Mouse (Mus musculus) liver, embryonic 16.5 days (tissue): ENCODE measurements around the gene Atxn1l. TPM values are rescaled to one million over a fixed set of nuclear protein-coding genes. Genes with fewer than 3 reads are reported as not detected.

ENCODE experiments used
- ATAC-seq: fragments of 200-750 bp; cut with Nextera tagmentation; 2 replicates; pipeline ENCODE4 v1.8.0; 2017; ENCODE audit warnings: low read depth, mild to moderate bottlenecking, moderate number of reproducible peaks, moderate library complexity
- H3K27ac ChIP-seq: fragments of 300-500 bp; sonication (generic); 2 replicates; pipeline ENCODE4 v1.5.1; 2014; ENCODE audit warnings: mild to moderate bottlenecking, low read length
- H3K27me3 ChIP-seq: fragments of 300-500 bp; sonication (generic); 2 replicates; pipeline ENCODE4 v1.6.1; 2014; ENCODE audit warnings: low read depth, low read length, mixed read lengths; ENCODE audit not compliant: control insufficient read depth, insufficient read depth
- H3K36me3 ChIP-seq: fragments of 300-500 bp; sonication (generic); 2 replicates; pipeline ENCODE4 v1.6.1; 2014; ENCODE audit warnings: mild to moderate bottlenecking; ENCODE audit not compliant: control insufficient read depth, insufficient read depth
- H3K4me1 ChIP-seq: fragments of 300-500 bp; sonication (generic); 2 replicates; pipeline ENCODE4 v1.6.1; 2014; ENCODE audit warnings: low read depth, low read length, mixed read lengths; ENCODE audit not compliant: control insufficient read depth
- H3K4me2 ChIP-seq: fragments of 300-500 bp; sonication (generic); 2 replicates; pipeline ENCODE4 v1.6.1; 2014; ENCODE audit warnings: low read depth, low read length, mixed read lengths
- H3K4me3 ChIP-seq: fragments of 300-500 bp; sonication (generic); 2 replicates; pipeline ENCODE4 v1.5.1; 2014; ENCODE audit warnings: low read depth, mild to moderate bottlenecking, low read length
- H3K9ac ChIP-seq: fragments of 300-500 bp; sonication (generic); 2 replicates; pipeline ENCODE4 v1.6.1; 2014; ENCODE audit warnings: low read depth, low read length
- H3K9me3 ChIP-seq: fragments of 300-500 bp; sonication (generic); replicated peaks from 2 replicates; pipeline ENCODE4 v1.6.1; 2016; ENCODE audit warnings: low read length; ENCODE audit not compliant: control insufficient read depth
- WGBS: fragments of 180-500 bp; shearing (Covaris S2); extraction: QIAGEN DNeasy Blood & Tissue Kit; methylation state at CpG from one replicate; pipeline ENCODE4 v1.1.7; 2014; ENCODE audit not compliant: insufficient replicate concordance; 5-methylcytosine and 5-hydroxymethylcytosine counted together
- polyA plus RNA-seq: library from polyadenylated mRNA; unstranded; fragments of >200 nt; fragmentation: Nextera tagmentation; extraction: Ambion mirVana; gene quantifications from 2 replicates; pipeline ENCODE4 v1.2.1, GENCODE M21; 2015

The Atxn1l gene
- polyA plus RNA-seq, 1 experiment from 2014 or later, result 2.8 TPM

- peaks cover 21% of the 10 kb centered on the region for H3K4me1 ChIP-seq
- H3K36me3 ChIP-seq, result peaks cover 6% of the 10 kb centered on the region
- peak; percentile 17; the same call in 1 of the 2 replicates for ATAC-seq
- H3K27ac ChIP-seq, result no peak overlapping the region
- peak overlapping the region; percentile 94 for H3K4me3 ChIP-seq
- no peaks in the 10 kb centered on the region for H3K9me3 ChIP-seq
- WGBS, result 12% methylated on average over 2 of the region's 2 CpGs
- H3K27me3 ChIP-seq, result peaks cover 7% of the 10 kb centered on the region
- H3K4me2 ChIP-seq, result peak overlapping the region; percentile 89
- H3K9ac ChIP-seq, result peak overlapping the region; percentile 98
Observed at GRCm38 (mm10) chr8:109706874-109707237, 30.7 kb downstream of the Atxn1l start.

- H3K4me2 ChIP-seq, result peak overlapping the region; percentile 89
- H3K4me3 ChIP-seq, result peak overlapping the region; percentile 94
- peak overlapping the region; percentile 98 for H3K9ac ChIP-seq
- peaks cover 7% of the 10 kb centered on the region for H3K27me3 ChIP-seq
- H3K9me3 ChIP-seq, result no peaks in the 10 kb centered on the region
- ATAC-seq, result no peak
- peaks cover 6% of the 10 kb centered on the region for H3K36me3 ChIP-seq
- WGBS, result 4% methylated on average over 29 of the region's 30 CpGs
- peak overlapping the region; percentile 92 for H3K27ac ChIP-seq
- H3K4me1 ChIP-seq, result peaks cover 21% of the 10 kb centered on the region
Observed at GRCm38 (mm10) chr8:109706076-109706873, 31.3 kb downstream of the Atxn1l start.

- Histone ChIP-seq H3K27me3 (peaks cover 7% of the 10 kb centered on the region), H3K27ac (peak within 1 kb of the TSS; percentile 92), H3K9ac (peak within 1 kb of the TSS; percentile 98), H3K4me1 (peaks cover 21% of the 10 kb centered on the region), H3K4me2 (peak within 1 kb of the TSS; percentile 89), H3K9me3 (no peaks in the 10 kb centered on the region), H3K4me3 (peak within 1 kb of the TSS; percentile 94), H3K36me3 (peaks cover 6% of the 10 kb centered on the region)
- peak; percentile 92 for ATAC-seq
- 1% methylated on average over 73 of the region's 100 CpGs for WGBS
Observed at GRCm38 (mm10) chr8:109705320-109706075, 32.0 kb downstream of the Atxn1l start, which contains the start of gene Zfp821. Gene Zfp821 (plus strand): TSS chr8:109705546.

DNA sequence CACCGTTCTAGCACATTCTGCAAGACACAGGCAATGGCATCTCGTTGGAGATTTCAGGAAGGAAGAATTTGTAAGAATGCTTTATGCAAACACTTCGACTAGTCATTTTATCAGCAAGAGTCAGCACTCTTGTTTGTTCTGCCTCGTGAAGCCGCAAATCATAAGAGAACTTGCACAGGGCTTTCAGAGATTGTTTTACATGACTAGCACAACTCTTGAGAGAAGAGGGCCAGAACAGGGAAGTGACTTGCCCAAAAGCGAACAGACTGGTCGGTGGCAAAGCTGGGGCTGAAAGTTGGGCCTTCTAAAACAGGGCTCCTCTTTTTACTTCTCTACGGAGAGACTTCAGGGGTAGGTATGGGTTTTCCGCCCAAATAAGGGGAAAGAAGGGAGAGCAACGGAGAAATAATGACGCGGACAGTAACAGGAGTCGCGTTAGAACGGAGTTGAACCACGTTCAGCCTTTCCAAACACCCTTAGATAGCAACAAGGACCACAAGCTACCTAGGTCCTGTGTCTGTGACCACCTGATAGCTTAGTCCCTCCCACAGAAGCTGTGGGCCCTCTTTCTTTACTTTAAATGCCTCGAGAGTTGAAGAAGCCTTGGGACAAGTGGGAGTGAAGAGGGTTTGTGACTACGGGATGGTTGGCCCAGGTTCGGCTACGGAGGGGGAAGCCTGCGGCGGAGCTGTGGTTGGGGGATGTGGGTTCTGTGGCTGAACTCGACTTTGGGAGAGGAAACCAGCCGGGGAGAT is 32.8 kb downstream of the Atxn1l start:
- H3K36me3 ChIP-seq, result peaks cover 6% of the 10 kb centered on the region
- H3K9ac ChIP-seq, result peak overlapping the region; percentile 44
- H3K4me3 ChIP-seq, result peak overlapping the region; percentile 94
- H3K4me1 ChIP-seq, result peaks cover 21% of the 10 kb centered on the region
- peak overlapping the region; percentile 30 for H3K27ac ChIP-seq
- no peaks in the 10 kb centered on the region for H3K9me3 ChIP-seq
- peaks cover 7% of the 10 kb centered on the region for H3K27me3 ChIP-seq
- WGBS, result 2% methylated on average over 24 of the region's 24 CpGs
- ATAC-seq, result peak; percentile 6
- H3K4me2 ChIP-seq, result peak overlapping the region; percentile 89

DNA sequence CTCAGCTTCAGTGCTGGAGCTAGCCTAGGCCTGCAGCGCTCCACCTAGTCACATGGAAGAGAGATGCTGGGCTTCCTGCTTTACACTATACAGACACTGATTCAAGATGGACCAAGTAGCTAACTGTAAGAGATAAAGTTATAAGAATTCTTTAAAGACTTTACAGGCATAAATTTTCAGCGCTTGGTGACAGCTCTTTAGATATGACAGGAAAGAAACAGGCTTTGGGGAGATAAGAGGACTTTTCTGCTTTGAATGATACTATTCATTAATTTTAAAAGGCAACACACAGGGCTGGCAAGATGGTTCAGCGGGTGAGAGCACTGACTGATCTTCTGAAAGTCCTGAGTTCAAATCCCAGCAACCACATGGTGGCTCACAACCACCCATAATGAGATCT is 39.1 kb downstream of the Atxn1l start:
- Histone ChIP-seq H3K4me3 (no peak overlapping the region), H3K4me1 (peaks cover 9% of the 10 kb centered on the region), H3K27ac (no peak overlapping the region), H3K9me3 (no peaks in the 10 kb centered on the region), H3K27me3 (peaks cover 7% of the 10 kb centered on the region), H3K4me2 (no peak overlapping the region), H3K9ac (no peak overlapping the region), H3K36me3 (no peaks in the 10 kb centered on the region)
- 50% methylated on average over 3 of the region's 3 CpGs for WGBS
- ATAC-seq, result no peak

DNA sequence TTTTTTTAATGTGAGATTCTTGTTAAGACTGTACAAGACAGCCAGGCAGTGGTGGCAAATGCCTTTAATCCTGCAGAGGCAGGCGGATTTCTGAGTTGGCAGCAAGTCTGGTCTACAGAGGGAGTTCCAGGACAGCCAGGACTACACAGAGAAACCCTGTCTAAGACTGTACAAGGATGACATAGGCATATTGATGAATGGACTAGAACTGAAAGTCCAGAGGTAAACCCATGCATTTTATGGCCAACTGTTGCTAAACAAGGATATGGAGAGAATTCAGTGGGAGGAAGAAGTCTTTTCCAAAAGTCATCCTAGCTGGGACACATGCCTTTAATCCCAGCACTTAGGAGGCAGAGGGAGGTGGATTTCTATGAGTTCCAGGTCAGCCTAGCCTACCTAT is 39.8 kb downstream of the Atxn1l start:
- H3K9ac ChIP-seq, result no peak overlapping the region
- peaks cover 9% of the 10 kb centered on the region for H3K4me1 ChIP-seq
- H3K27ac ChIP-seq, result no peak overlapping the region
- H3K4me2 ChIP-seq, result no peak overlapping the region
- H3K4me3 ChIP-seq, result no peak overlapping the region
- H3K9me3 ChIP-seq, result no peaks in the 10 kb centered on the region
- ATAC-seq, result no peak
- H3K27me3 ChIP-seq, result peaks cover 4% of the 10 kb centered on the region
- 62% methylated on average over 1 of the region's 1 CpGs for WGBS
- no peaks in the 10 kb centered on the region for H3K36me3 ChIP-seq

DNA sequence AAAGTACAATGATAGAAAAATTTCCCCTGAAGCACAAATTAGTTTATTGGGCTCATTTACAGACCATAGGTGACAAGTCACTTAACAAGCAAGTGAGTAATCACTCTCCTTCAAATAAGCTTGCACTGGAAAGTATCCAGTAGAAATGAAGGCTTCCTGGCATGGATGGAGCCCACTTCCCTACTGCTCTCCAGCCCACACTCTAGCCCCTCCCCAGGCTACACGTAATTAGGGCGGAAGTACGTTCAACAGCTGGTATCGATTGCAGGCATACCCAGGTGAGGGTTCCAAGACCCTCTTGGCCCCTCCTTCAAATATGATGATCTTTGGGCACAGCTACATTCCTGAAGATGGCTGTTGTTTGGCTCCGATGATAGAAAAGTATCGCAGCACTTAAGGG is 43.4 kb downstream of the Atxn1l start:
- 58% methylated on average over 6 of the region's 6 CpGs for WGBS
- Histone ChIP-seq H3K4me2 (peak overlapping the region; percentile 97), H3K9me3 (no peaks in the 10 kb centered on the region), H3K9ac (no peak overlapping the region; the same call in 1 of the 2 replicates), H3K36me3 (no peaks in the 10 kb centered on the region), H3K27me3 (no peaks in the 10 kb centered on the region), H3K27ac (no peak overlapping the region), H3K4me3 (peak overlapping the region; percentile 99; the same call in 1 of the 2 replicates), H3K4me1 (peaks cover 26% of the 10 kb centered on the region)
- no peak for ATAC-seq

DNA sequence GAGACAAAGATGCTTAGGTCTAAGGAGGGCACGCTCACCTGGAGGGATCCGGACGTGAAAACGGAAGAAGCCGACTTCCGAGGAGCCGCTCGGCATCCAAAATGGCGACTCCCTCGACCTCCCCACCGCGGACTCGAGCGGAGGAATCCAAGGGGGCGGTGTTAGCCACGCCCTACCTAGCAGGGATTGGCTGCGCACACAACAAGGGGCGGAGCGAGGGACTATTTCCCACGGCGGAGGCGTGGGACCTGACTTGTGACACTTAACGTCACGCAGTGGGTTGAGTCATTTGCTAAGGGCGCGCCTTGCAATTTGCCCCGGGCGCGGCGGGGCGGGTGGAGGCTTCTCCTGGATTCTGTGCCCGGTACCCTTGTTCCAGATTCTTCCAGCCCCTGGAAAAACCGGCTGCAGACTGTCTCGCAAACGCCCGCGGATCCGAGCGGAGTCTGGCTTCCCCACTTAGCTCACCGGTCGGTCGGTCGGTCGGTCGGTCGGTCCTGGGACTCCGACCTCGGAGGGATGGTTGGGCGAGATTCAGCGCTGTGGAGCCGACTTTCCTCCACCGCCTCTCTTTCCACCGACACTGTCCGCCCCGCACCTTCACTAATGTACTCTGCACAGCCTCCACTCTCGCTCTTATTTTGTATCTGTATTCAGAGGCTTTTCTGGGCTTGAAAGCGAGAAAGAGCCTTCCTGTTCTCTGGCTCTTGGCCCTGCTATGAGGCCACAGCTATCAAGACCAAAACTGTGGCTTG is 44.2 kb downstream of the Atxn1l start, which contains the start of gene Ist1:
TSS of gene Ist1 (minus strand) at position 115 of the 755 bp plus-strand sequence.
- peak within 1 kb of the TSS; percentile 84 for H3K27ac ChIP-seq
- H3K4me1 ChIP-seq, result peaks cover 26% of the 10 kb centered on the region
- peak within 1 kb of the TSS; percentile 97 for H3K4me2 ChIP-seq
- peak; percentile 99 for ATAC-seq
- no peaks in the 10 kb centered on the region for H3K9me3 ChIP-seq
- H3K27me3 ChIP-seq, result no peaks in the 10 kb centered on the region
- H3K36me3 ChIP-seq, result no peaks in the 10 kb centered on the region
- WGBS, result under 1% methylated on average over 57 of the region's 57 CpGs
- H3K4me3 ChIP-seq, result peak within 1 kb of the TSS; percentile 99
- H3K9ac ChIP-seq, result peak within 1 kb of the TSS; percentile 97
